Mouse (Mus musculus): ENCODE data around the gene Abtb1.
A peak's percentile ranks its signal among the peaks of the same experiment; 100 is the strongest.

Gene Abtb1

DNA sequence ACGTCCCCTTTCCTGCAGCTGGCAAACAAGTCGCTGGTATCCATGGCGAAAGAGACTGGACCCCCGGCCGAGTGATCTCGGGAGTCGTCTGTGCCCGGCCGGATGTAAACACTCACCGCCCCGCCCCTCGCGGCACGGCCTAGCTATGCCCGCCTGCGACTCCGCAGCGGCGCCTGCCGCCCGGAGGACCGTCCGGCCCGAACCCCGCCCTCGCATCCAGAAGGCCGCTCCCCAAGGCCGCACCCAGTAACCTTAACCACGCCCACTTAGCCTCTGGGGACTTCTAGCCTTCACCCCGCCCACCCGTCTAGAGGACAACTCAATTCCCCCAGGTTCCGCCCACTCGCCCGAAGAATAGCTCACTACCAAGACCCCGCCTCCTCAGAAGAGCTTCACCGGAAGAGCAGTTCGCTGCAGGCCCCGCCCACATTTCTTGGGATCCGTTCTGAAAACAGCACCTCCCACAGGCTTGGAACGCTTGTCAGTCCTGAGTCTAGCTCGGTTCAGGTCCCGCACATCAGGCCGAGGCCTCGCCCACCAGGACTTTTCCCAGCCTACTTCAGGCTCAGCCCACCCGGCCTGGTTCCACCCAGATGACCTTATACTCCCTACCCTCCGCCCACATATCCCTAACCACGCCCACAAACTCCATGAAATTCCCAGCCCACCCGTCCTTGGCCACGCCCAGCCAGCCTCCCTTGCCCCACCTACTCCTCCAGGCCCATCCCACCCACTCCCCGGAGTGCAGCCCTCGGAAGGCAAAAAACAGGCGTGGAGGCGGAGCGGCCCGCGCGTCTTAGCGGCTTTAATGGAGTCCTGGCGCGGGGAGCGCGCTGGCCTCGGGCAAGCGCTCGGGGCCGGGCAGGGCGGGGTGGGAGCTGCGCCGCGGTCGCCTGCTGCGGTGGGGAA lies at the start of gene Abtb1:
Gene Abtb1 (minus strand): TSS at position 204 of the 909 bp plus-strand sequence.
- peak; percentile 99 for DNase-seq

DNA sequence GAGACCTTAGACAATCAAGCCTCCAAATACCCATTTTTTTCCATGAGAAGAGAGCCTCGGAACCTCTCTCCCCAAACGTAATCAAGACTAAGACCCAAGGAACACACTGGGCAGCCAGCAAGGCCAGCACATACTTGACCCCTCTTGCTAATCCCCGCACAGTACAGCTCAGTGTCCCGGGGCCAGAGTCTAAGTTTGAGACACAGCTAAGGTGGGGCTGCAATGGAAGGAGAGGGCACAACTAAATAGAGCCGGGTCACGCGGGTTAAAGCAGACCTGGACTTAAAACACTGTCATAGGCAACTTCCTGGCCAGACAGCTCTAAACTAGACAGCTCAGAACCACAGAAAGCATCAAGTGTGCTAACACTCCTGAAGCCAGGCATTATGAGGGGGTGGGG lies 49.0 kb upstream of the Abtb1 start:
- no peak for DNase-seq

DNA sequence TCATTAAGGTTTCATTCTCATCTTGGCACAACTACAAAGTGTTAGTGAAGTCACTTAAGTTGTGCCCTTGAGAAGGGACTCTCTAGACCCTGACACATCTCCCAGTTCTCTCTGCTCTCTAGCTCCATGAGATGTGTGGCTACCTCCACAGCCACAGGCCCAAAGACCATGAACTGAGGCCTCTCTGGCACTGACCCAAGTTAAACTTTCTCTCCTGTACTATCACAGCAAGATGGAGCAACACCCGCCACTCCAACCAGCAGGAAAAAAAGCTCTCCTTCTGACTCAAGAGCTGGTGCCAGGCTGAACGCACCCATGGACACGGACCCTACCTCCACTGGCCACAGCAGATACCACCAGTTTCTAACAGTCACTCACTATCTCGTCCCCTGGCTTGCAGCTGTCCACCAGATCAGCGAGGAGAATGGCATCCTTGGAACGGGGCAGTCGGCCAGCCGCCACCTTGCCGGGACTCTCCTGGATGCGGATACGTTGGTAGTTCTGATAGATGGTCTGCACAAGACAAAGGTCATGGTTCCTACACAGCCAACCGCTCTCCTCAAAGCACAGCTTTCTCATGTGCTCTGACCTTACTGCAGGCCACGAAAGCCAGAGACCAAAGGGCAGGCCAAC lies 47.7 kb upstream of the Abtb1 start:
- no peak for DNase-seq

DNA sequence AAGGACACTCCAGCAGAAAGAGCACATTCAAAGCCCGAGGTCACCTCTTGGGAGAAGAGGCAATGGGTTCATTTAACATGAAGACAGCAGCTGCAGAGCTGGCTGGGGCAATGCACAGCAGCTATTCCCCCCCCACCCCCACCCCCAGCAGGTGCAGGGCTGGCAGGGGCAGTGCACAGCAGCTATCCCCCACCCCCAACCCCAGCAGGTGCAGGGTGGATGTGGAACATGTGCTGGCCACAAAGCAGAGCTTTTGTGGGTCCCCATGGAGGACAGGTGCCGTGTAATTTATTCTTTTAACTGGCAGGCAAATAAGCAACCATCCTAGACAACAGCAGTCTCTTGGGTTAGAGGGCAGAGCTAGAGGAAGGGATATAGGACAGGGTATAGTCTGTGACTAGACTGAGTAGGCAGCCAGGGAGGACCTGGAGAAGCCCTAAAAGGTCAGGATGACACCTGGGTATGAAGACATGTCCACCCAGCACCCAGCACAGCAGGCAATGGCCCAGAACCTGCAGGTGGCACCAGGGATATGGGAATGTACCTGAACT lies 44.7 kb upstream of the Abtb1 start:
- peak in 1 of 2 experiments; percentile 59 for DNase-seq

DNA sequence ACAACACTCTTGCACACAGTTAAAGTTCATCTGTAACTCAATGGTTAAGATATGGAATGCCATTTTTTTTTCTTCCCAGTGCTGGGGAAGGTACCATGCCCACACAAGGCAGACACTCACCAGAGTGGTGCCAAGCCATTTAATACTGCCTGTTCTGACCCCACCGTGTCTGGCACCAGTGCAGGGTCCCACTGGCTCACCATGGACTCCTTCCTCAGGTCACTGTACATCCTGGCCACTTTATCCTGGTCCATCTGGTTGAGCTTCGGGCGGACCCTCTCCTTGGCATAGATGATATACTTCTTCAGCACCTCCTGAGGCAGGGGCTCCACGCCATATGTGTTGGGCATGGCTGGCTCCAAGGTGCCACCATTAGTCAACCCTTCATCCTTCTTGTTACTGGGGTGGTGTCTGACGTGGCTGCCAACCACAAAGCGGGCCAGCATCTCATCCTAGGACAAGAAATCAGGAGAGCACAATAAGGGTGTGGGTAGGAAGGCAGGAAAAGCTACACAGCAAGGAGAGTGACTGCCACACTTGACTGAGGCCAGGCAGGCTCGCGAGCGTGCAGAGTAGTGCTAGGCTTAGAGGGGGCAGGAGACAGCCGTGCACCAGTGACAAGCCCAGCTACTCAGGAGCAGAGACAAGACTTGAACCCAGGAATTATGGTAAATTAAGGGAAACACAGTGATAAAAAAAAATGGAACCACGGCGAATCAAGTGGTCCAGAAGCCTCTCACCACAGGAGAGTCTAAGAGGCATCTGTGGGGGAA lies 44.0 kb upstream of the Abtb1 start:
- DNase-seq = peak; percentile 59 to 86

DNA sequence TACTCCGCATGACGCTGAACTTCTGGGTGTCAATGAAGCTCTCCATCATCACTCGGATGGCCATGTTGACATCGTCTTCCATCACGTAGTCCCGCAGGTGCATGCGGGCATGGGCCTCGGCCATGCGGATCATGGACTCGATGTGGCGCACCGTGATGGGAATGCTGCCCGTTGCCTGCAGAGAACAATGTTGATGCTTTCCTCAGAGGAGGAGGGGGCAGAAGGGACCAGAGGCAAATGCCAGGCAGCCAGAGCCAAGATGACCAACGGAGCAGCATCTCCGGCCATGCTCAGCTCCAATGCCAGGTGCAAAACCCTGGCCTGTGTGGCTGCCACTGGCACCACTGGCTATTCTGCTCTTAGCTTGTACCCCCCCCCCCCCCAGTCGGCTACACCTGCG lies 42.9 kb upstream of the Abtb1 start:
- peak; percentile 54 to 59 for DNase-seq

DNA sequence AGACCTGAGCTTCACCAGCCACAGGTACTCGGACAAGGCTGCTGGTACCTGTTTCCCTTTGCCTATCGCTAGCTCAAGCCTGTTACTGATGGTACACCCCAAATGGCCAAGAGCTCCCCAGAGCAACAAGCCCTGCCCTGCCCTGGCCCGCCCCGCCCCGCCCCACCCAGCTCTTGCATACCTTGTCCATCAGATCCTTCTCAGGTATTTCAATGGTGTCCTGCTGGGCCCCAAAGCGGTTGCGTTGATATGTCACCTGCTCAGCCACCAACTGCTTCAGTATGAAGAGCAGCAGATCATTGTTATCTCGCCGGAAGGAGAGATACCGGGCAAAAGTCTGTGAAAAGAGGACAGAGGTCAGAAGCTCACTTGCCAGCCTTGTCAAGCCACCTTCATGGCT lies 42.4 kb upstream of the Abtb1 start:
- no peak for DNase-seq

DNA sequence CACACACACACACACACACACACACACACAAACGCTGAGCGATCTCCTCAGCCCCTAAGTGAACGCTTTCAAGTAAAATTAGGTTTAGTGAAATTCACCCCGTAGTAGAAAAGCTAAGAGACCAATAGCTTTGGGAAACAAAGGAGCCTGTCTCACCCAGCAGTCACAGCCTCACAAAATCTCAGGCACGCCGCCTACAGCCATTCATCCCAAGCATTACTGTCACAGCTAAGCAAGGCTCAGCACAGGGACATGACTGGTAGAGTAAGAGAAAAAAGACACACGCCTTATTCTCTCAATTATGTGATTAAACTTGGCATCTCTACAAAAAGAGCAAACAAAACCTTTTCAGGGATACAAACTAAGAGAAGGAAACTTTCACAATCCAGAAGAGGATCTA lies 39.5 kb upstream of the Abtb1 start:
- DNase-seq = no peak

DNA sequence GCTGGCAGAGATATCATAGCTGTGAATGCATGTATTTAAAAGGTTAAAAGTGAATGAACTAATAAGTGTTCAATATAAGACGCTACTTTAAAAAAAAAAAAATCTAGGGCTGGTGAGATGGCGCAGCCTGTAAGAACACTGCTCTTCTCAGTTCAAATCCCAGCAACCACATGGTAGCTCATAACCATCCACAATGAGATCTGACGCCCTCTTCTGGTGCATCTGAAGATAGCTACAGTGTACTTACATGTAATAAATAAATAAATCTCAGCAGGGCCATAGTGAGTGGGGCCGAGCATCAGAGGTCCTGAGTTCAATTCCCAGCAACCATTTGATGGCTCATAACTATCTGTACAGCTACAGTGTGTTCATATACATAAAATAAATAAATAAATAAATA lies 37.7 kb upstream of the Abtb1 start:
- DNase-seq = no peak

DNA sequence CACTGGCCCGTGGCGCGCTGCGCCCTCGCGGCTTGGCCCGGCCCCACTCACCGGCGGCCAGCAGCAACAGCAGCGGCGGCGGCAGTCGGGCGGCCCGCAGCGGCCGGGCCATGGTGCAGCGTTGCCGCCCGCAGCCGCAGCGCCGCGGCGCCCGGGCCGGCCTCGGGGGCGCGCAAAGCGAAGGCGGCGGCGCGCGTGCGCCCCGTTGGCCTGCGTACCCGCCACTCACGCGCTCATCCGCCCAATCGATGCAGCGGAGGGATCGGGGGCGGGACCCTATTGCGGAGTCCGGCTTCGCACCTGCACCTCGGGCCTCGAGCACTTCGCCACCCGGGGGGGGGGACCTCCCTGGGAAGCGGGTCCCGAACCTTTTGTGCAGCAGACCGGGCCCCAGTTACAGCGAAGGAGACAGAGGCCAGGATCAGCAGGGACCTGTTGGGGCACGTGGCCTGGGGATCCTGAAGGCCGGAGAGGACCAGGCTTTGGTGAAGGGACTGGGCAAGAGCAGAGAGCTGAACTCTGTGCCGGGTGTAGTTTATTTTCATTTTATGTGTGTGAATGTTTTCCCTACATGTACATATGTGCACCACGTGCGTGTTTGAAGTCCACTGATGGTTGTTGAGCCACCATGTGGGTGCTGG lies 33.2 kb upstream of the Abtb1 start, which contains the start of gene Podxl2:
Gene Podxl2 (minus strand): TSS at position 177 of the 641 bp plus-strand sequence.
- DNase-seq = peak; percentile 94 to 96

DNA sequence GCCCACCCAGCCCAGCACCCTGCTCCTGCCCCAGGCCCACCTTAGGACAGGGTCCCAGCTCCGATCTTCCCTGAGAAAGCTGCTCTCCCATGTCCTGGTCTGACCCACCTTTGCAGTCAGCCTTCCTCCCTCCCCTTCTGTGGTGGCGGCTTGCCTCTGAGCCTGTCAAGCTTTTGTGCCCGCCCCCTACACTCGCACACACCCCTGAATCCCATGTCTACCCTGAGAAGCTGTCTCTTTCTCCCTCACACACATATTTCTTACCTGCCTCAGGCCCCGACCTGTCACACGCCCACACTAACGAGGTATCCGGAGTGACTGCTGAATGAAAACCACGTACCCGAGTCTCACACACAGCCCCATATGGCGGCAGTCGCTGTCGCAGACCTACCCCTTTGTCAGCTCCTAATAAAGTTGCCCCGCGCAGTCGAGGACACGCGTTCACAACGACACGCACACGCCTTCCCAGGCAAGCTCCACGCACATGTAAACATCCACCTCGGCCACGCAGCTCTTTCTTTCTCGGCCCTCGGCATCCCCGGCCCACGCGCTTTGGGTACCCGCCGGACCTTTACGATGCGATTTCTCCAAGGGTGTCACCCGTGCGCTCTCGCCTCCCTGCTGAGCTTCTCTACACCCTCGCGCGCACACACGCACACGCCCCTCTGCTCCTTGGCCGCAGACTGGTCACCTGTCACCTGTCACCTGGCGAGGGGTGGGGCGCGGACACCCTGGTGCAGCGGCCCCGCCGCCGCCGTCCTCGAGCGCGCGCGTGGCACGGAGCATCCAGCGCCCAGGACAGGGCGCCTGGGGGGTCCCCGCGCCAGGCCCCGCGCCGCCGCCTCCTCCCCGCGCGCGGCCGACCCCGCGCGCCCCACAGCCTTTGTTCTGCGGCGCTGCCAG lies 32.4 kb upstream of the Abtb1 start:
- peak; percentile 77 to 79 for DNase-seq

DNA sequence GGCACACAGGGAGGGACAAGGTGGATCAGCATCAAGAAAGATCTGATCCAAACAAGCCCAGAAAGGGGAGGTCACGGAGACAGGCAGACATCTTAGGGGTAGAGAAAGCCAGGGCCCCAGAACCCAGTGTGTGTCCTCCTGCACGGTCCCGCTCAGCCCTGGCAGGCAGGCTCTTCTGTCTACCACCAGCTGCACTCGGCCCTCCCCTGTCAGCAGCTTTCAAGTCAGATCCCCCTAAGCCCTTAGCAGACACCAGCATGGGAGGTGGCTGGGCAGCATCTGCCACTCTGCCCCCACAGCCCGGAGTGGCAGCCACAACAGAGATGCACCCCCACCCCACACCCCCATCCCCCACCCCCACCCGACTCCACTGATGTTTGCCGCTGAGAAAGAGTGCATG lies 31.0 kb upstream of the Abtb1 start:
- peak; percentile 66 to 79 for DNase-seq

DNA sequence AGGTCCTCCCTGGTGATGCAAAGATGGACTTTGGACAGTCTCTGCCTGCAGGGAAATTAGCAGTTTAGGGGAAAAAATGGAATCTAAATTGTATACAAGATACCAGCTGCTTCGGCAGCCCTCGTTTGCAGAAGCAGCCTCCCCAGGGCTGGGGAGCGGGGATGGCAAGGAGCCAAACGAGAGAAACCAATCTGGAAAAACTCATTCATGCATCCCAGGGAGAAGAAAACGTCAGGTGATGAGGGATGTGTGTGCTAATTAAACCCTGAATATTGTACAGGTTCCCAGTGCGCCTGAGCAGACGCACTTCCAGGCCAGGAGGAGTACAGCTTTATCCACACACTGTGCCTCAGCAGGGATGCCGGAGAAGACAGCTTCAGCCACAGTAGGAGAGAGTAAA lies 29.8 kb upstream of the Abtb1 start:
- DNase-seq = peak; percentile 76 to 81

DNA sequence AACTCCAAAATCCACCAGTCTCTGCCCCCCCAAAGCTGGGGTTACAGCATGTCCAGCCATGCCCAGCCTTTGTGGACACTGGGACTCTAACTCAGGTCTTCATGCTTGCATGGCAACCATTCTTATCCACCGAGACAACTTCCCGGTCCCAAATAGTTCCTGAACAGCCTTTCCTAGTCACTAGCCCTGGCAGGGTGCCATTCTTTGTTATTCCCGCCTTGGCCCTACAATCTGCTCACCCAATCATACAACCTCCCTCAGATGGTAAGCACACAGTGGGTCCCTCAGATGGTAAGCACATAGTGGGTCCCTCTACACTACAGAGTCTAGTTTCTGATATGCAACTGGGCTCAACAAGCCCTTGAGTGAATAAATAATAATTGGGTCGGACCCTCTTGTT lies 28.8 kb upstream of the Abtb1 start:
- peak; percentile 76 to 77 for DNase-seq

DNA sequence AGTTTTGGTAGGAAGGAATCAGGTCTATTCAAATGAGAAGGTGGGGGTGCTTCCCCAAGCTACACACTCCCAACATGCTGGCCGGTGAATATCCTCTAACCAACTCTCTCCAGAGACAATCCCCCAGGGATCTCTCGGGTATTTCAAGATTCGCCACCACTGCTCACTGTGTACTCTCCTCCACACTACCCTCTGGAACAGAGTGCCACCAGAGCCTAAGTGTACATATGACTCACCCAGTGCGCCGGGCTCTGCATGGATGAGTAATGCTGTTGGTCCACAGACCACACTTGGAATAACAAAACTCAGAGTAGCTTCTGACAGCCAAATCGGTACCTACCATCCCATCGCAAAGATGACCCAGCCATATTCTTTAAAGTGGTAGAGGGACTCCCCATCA lies 27.7 kb upstream of the Abtb1 start:
- no peak for DNase-seq

DNA sequence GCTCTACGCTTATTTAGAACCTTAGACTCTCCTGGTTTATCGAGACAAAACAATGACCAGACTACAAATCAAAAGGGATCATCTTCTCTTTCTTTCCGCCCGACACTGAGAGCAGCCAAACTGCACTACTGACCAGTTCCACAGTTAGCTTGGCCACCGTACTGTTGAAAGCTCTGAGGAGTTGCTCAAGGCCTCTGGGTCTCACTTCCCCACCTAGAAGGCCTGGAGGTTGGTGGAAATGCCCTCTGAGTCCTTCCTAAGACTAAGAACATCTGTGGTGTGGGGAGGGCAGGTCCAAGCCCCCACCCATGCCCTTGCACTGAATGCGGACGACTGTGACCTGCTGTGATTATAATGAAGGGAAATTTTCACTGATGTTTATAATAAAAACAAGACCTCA lies 23.9 kb upstream of the Abtb1 start:
- no peak for DNase-seq

DNA sequence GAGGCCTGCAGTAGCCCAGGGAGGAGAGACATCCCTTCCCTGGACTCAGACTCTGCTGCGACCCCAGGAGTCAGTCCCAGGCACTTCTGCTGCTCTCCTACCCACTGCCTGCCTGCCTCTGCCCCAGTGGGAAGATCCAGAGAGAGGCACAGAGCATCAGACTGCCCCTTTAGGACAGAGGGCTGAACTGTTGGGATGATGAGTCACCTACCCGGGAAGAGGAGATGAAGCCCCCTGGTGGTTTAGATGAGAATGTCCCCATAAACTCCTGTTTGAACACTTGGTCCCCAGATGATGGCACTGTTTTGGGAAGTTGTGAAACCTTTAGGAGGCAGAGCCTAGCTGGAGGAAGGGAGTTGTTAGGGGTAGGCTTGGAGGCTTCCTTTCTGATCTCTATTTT lies 19.1 kb upstream of the Abtb1 start:
- peak; percentile 59 to 74 for DNase-seq

DNA sequence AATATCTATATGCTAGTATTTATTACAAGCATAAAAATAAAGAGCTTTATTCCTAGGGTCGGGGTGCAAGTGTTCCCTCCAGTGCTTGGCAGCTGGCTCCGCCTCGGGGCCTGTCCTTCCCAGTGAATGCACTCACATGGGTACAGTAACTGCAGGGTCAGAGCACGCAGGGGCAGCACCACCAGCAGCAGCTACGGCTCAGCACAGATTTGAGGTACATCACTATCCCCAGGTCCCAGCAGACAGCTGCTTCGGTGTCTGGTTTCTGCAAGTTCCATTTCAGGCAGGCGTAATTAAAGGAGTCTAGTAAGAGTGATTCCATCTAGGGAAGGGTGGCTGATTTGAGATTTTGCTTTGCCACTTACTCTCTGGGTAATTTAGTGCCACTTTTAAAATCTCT lies 16.6 kb upstream of the Abtb1 start:
- DNase-seq = no peak

DNA sequence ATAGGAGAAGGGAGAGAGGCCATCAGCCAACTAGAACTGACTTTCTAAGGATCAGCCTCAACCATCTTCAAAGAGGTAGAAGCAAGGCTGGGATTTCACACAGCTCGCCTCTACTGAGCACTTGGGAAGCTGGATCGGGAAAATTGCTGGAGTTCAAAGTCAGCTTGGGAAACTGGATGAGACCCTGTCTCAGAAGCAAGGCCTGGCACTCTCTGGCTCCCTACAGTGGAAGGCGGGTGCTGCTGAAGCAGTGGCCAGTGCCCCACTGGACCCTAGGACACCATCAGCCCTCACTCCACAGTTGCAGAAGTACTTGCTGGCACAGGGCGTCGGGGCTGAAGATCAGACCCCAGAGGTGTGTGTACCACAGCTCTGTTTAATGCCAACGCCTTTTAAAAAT lies 16.0 kb upstream of the Abtb1 start:
- DNase-seq = peak in 1 of 2 experiments; percentile 30

DNA sequence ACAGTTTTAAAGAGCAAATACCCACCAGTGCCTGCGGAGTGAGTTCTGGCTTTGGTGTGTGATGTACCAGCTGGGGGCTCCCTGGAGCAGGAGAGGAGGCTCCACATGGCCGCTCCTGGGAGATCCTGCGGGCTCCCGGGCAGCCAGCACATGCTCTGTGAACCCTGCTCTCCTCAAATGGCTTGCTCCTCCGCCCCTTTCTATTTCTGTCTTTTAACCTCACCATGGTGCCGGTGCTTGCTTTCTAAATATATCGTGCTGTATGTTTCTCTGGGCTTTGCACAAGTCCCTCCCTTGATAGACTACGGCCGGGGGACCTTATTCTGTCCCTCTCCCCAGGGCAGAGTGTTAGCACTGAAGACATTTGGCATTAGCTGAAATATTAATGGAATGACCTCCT lies 15.5 kb upstream of the Abtb1 start:
- DNase-seq = peak; percentile 52 to 71

DNA sequence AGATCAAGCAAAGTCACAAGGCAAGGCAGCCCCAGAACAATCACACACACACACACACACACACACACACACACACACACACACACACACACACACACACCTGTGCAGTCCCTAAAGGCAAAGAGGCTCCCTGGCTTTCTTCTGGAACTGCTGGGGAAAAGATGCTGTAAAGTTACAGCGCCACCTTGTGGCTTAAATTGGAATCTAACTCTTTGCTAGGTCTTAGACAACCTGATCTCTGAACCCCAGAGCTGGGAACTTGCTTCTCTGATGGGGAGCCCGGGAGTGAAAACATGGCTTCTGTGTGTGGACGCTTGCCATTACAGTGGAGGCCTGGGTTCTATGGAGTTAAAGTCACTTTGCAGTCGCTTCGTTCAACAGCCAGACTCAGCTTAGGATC lies 13.9 kb upstream of the Abtb1 start:
- peak; percentile 85 to 92 for DNase-seq
